Mouse (Mus musculus) brain, embryonic 14.5 days (tissue): ENCODE data around the gene Fbxw9.

Source experiments
- CTCF ChIP-seq: fragments of 200-500 bp; IDR thresholded peaks from 2 replicates; pipeline ENCODE4 v1.5.1; 2012; ENCODE audit warnings: inconsistent platforms, mild to moderate bottlenecking, moderate library complexity, borderline replicate concordance; ENCODE audit not compliant: insufficient read depth, insufficient read length; ENCODE audit errors: extremely low read depth
- POLR2A ChIP-seq: fragments of 200-500 bp; IDR thresholded peaks from 2 replicates; pipeline ENCODE4 v1.6.1; 2012; ENCODE audit warnings: mild to moderate bottlenecking, inconsistent platforms, borderline replicate concordance; ENCODE audit not compliant: poor library complexity, insufficient read depth, insufficient read length, severe bottlenecking; ENCODE audit errors: extremely low read depth

DNA sequence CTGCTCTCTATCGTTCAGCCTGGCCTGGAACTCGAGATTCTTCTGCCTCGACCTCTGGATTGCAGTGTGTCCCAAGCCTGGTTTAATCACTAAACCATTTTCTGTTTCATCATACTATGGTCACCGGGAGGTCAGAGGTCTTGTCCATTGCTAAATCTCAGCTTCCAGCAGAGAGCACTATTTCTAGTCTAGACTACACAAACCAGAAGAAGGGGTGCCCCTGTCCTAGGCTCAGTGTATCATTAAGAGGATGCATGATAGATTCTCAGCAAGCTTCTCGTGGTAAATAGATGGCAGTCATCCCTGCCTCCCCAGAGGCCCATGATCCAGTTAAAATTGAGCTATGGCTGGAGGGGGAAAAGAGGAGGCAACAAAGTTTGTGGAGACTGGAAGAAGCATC is 11.2 kb downstream of the Fbxw9 start:
- TF ChIP-seq CTCF (no peak), POLR2A (no peak)
